Mouse (Mus musculus): ENCODE data around the gene Mab21l3. TPM values are rescaled to one million over a fixed set of nuclear protein-coding genes. Genes with fewer than 3 reads are reported as not detected.
"Not testable (repeated sequence)": the region's sequence is repeated elsewhere in the genome, so short reads cannot be mapped to it uniquely, and the experiment has no call there.

Mab21l3 gene
- total RNA-seq, 2 experiments from 2014 or later: 0.13 TPM; not detected in 1

GRCm38 (mm10) chr3:101839327-101839726 is 9.4 kb downstream of the Mab21l3 start:
- no peak for DNase-seq

- DNase-seq: no peak
Measured at GRCm38 (mm10) chr3:101836971-101837370, 11.8 kb downstream of the Mab21l3 start.

GRCm38 (mm10) chr3:101836532-101836931 is 12.2 kb downstream of the Mab21l3 start:
- DNase-seq: no peak

GRCm38 (mm10) chr3:101836045-101836444 is 12.7 kb downstream of the Mab21l3 start:
- DNase-seq: peak; percentile 32 to 53

- DNase-seq: no peak
Measured at GRCm38 (mm10) chr3:101831189-101831858, 17.4 kb downstream of the Mab21l3 start.

GRCm38 (mm10) chr3:101829881-101830616 is 18.7 kb downstream of the Mab21l3 start:
- no peak for DNase-seq

- no peak for DNase-seq
Measured at GRCm38 (mm10) chr3:101828595-101828994, 20.2 kb downstream of the Mab21l3 start.

GRCm38 (mm10) chr3:101827220-101827715 is 21.5 kb downstream of the Mab21l3 start:
- no peak for DNase-seq

GRCm38 (mm10) chr3:101824338-101824737 is 24.4 kb downstream of the Mab21l3 start:
- no peak for DNase-seq

GRCm38 (mm10) chr3:101822052-101822451 is 26.7 kb downstream of the Mab21l3 start:
- DNase-seq: no peak

- DNase-seq: not testable (repeated sequence)
Measured at GRCm38 (mm10) chr3:101820708-101821107, 28.1 kb downstream of the Mab21l3 start.

GRCm38 (mm10) chr3:101816006-101816405 is 32.8 kb downstream of the Mab21l3 start:
- no peak for DNase-seq

- no peak for DNase-seq
Measured at GRCm38 (mm10) chr3:101814790-101815189, 34.0 kb downstream of the Mab21l3 start.

- peak; percentile 67 to 79 for DNase-seq
Measured at GRCm38 (mm10) chr3:101812341-101812962, 36.3 kb downstream of the Mab21l3 start.

GRCm38 (mm10) chr3:101811931-101812330 is 36.8 kb downstream of the Mab21l3 start:
- no peak for DNase-seq

- no peak for DNase-seq
Measured at GRCm38 (mm10) chr3:101807646-101808045, 41.1 kb downstream of the Mab21l3 start.

- DNase-seq: peak in 1 of 2 experiments; percentile 19
Measured at GRCm38 (mm10) chr3:101806941-101807340, 41.8 kb downstream of the Mab21l3 start.

- peak; percentile 88 to 89 for DNase-seq
Measured at GRCm38 (mm10) chr3:101806149-101806548, 42.6 kb downstream of the Mab21l3 start.

- DNase-seq: no peak
Measured at GRCm38 (mm10) chr3:101805562-101806004, 43.2 kb downstream of the Mab21l3 start.

GRCm38 (mm10) chr3:101804971-101805561 is 43.7 kb downstream of the Mab21l3 start:
- DNase-seq: no peak

- no peak for DNase-seq
Measured at GRCm38 (mm10) chr3:101804331-101804730, 44.4 kb downstream of the Mab21l3 start.

GRCm38 (mm10) chr3:101803764-101804163 is 45.0 kb downstream of the Mab21l3 start:
- DNase-seq: no peak

- DNase-seq: no peak
Measured at GRCm38 (mm10) chr3:101802746-101803145, 46.0 kb downstream of the Mab21l3 start.
